Mouse (Mus musculus): ENCODE measurements around the gene Htt.
A peak's percentile ranks its signal among the peaks of the same experiment; 100 is the strongest.
"Not testable (repeated sequence)": the region's sequence is repeated elsewhere in the genome, so short reads cannot be mapped to it uniquely, and the experiment has no call there.

The Htt gene

DNA sequence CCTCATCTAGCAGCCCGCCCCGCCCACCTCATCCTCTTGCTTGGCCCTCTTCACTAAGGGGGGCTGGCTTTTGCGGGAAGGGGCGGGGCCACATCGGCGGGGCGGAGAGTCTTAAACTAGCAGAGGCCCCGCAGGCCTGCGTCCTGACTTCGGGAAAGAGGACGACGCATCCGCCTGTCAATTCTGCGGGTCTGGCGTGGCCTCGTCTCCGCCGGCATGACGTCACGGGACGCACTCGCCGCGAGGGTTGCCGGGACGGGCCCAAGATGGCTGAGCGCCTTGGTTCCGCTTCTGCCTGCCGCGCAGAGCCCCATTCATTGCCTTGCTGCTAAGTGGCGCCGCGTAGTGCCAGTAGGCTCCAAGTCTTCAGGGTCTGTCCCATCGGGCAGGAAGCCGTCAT is at the start of gene Htt:
Gene Htt, plus strand, starts transcription at position 232 of the 400 bp plus-strand sequence.
- peak; percentile 98 for DNase-seq

DNA sequence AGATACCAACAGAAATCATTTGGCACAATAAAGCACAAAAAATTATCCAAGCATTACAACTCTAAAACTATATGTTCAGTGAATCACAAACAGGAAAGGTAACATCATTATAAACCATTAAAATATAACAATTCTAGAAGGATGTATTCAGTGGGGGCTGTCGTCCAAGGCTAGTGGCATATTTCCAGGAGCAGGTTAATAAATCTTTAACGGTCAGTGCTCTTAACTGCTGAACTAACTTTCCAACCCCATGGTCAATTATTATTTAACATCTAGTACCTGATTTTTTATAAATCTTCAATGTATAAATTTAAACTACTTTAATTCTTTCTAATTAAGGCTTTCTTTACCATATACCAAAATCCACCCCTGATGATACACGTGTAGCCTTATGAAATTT is 47.2 kb upstream of the Htt start:
- DNase-seq: not testable (repeated sequence)

DNA sequence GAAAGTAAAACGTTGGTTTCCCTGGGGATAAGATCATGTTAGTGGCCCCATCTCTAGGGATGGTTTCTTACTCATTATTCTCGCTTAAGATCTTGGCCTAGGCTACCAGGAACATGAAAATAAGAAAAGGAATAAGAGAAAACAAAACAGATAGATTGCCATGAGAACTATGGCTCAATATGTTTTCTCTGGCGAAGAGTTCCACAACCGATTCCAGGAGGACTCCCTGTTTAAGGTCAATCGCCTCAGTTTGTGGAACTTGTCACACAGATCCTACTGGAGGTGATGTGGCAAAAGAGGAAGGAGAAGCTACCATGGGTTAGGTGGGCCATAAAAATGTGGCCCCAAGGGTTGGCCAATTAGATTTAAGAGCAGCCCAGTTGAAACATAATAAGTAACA is 46.7 kb upstream of the Htt start:
- DNase-seq: no peak

DNA sequence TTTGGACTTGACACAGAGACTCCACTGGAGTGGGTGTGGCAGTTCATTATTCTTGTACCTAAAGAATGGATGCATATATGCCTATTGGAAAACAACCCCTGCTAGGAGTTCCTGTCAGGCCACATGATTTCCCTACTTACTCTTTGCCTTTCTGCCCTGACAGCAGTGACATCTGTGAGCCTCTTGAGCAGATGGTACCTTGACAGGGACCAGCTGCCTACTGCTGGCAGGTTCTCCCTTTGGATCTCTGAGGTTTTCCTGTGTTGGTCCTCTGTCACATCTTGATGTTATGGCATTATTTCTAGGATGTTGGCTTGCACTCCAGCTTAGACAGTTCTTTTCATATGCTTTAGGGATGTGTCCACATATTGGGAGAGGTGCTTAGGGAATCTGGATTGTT is 32.4 kb upstream of the Htt start:
- DNase-seq: no peak

DNA sequence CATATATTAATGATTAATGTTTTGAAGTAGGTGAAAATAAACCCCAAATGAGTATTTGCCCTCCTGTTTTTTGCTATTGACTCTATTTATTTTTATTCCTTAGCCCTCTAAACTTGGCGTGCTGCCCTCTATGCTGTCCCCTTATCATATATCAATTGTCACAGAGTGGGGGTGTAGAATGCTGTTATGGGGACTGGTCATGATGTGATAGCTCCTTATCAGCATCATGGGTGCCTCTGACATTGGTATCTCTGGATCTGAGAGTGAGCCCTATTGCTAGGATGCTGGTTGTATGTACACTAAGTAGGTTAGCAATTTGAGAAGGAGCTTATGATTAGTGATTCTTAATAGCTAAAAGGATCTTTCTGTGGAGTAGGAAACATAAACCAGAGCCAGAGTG is 31.3 kb upstream of the Htt start:
- DNase-seq: no peak

DNA sequence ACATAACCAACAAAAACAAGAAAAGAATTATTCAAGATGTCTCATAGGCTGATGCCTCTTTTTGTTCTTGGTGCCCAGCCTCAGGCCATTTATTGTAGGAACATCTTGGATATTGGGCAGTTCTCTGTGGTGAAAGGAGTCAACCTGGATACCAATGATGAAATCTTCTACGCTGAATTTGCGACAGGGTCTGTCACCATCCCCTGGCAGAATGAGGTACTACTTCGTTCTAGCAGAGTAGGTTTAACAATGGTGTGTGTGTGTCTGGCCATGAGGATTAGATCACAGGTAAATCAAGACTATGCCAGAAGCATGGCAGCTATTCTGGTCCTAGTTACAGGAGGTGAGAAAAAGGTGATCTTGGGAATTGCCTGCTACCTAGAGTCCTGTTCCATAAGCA is 10.1 kb upstream of the Htt start:
- no peak for DNase-seq

DNA sequence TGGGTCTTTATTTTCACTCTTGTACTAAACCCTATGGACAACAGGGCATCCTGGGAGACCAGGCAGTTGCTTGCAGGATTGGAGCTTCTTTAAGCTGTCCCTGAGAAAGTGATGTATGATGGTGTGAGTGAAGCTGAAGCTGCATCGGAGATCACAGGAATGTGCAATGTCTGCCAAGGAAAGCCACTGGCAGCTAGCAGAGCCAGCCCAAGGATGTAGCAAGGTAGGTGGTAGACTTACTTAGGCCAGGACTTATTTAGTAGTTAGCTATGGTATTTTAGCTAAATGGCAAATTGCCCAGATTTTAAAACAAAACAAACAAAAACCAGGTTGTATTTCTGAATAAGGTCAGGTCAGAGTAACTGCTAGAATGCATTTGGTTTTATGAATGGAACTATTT is 2.8 kb upstream of the Htt start:
- DNase-seq: no peak

DNA sequence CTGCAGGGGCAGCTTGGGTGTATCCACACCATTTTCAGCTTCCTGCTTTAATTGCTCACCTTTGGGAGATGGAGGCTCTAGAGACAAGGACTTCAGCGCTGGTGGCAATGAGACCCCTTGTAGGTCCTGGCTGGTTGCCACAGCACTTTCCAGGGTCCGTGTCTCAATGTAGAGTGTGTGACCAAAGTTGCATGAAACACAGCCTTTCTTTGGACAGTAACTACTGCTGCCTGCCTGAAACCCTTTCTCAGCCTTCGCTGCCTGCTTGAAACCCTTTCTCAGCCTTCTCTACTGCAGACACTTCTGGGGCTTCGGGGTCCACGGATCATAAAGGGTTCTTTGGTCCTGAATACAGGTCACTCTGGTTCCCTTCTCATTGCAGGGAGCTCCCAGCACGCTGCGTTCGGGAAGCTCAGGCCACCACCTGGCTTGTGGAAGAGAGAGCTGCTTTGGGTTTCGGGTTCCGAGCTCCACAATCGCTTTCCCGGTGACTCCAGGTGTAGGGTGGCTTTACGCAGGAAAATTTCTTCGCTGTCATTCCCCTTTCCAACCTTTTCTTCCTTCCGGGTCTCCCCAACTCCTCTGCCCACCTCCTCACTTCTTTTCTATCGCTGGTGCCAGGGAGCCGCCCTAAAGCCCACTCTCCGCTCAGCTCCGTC is 561 bp upstream of the Htt start:
- DNase-seq: peak in 1 of 2 experiments; percentile 3

DNA sequence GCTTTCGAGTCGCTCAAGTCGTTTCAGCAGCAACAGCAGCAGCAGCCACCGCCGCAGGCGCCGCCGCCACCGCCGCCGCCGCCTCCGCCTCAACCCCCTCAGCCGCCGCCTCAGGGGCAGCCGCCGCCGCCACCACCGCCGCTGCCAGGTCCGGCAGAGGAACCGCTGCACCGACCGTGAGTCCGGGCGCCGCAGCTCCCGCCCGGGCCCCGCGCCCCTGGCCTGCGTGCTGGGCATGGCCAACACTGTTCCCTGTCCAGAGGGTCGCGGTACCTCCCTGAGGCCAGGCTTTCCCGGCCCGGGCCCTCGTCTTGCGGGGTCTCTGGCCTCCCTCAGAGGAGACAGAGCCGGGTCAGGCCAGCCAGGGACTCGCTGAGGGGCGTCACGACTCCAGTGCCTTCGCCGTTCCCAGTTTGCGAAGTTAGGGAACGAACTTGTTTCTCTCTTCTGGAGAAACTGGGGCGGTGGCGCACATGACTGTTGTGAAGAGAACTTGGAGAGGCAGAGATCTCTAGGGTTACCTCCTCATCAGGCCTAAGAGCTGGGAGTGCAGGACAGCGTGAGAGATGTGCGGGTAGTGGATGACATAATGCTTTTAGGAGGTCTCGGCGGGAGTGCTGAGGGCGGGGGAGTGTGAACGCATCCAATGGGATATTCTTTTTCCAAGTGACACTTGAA is 533 bp downstream of the Htt start:
- DNase-seq: peak; percentile 31 to 43

DNA sequence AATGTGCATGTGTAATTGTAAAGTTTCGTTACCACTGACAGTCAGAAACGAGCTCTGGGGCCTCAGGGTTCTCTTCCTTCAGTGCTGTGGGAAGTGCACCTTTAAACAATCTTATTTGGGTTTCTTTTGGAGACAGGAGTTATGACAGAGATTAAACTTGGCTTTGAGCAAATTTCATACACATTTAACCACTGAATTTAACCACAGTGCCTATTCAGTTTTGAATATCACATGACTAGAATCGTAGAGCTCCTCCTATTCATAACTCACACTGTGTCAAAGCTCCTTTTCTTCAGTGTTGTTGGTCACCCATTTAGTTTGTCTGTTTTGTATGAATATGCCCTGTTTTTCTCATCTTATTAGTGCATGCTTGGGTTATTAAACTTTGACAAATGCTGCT is 10.3 kb downstream of the Htt start:
- DNase-seq: no peak

DNA sequence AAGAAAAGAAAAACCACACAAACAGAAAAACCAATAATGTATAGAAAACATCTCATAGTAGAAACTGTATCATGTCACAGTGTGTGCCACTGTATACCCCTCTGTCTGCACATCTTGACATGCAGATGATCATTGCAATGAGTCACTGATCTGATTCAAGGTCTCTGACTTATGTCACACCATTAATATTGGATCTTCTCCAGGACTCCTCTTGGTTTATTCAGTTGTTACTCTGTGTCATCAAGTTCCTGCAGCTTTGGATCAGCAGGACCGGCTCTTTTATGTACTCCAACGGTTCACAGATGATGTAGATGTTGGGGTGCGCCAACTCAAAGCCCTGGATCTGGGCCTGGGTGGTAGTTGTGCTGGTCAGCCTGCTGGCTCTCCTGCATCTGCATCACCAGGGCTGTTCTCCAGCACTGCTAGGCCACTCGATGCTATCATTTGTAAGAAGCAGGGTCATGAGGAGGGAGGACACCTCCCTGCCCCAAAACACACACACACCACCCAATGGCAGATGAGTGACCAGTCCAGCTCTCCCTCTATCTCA is 11.2 kb downstream of the Htt start:
- DNase-seq: no peak

DNA sequence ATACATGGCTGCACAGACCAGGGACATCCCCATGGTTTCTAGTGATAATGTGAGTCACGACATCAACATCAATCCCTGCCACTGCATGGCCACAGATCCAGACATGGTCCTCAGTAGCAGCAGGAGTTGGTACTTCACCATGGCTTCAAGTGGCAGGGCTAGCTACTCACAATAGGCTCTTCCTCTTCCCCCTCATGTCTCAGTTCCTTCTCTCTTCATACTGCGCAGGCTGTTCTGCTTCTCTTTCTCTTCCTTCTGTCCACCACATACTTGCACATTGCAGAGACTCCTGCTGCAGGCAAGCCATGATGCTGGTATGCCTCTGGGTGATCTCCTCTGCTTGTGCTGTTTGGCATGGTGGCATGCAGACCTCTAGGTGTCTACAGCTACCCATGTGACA is 11.9 kb downstream of the Htt start:
- no peak for DNase-seq

DNA sequence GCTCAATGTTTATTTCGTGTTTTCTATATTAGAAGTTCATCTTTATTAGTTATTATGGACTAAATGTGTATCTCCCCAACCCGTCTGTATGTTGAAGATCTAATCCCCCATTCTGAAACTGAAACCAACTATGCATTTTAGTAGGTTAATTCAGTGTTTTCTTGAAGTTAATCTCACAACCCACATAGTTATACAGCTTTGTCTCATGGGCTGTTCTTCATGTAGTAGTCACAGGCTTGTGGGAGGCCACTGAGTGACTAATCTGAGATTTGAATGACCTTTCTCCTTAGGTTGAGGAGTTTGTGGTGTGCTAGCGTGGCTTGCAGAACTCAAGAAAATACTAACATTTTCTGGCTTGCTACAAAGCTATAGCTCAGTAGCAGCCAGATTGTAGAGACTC is 23.5 kb downstream of the Htt start:
- DNase-seq: no peak

DNA sequence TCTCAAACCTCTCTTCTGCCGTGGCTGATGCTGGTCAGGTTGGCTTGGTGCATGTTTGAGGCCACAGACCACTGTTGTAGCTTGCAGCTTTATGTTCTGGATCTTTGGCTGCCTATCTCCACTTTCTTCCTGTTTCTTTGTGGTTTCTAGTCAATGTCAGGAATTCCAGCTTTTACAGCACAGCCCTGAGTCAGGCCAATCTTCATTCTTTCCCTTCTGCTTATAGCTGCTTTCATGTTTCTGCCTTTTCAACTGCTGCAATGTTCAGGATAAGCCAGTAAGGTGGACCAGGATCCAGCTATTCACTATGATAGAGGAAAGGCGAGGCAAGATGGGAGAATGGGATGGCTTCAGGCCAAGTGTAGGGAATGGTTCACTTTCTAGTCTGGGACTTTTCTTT is 29.6 kb downstream of the Htt start:
- no peak for DNase-seq

DNA sequence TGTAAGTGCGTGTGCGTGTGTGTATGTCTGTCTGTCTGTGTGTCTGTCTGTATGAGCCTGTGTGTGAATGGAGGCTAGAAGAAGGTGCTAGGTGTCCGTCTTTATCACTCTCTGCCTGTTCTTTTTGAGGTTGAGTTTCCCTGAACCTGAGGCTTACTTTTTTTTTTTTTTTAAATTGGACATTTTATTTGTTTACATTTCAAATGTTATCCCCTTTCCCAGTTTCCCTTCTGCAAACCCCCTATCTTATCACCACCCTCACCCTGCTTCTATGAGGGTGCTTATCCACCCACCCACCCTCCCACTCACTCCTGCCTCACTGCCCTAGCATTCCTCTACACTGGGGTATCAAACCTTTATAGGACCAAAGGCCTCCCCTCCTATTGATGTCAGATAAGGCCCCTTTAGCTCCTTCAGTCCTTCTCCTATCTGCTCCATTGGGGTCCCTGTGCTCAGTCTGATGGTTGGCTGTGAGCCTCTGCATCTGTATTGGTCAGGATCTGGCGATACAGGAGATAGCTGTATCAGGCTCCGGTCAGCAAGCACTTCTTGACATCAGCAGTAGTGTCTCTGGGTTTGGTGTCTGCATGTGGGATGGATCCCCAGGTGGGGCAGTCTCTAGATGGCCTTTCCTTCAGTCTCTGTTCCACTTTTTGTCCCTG is 38.9 kb downstream of the Htt start:
- DNase-seq: no peak

DNA sequence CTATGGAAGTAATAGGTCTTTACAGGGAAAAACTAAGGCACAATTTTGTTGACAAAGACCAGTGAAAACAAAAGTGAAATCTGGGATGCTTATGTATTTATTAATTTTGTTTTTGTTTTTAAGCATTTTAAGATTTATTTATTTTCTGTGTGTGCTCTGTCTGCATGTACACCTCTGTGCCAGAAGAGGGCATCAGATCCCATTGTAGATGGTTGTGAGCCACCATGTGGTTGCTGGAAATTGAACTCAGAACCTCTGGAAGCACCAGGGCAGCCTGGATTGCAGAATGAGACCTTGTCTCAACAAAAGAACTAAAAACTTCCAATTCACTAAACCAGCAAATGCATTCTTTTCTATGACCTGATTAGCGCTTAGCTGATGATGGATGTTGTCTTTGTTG is 44.5 kb downstream of the Htt start:
- no peak for DNase-seq

DNA sequence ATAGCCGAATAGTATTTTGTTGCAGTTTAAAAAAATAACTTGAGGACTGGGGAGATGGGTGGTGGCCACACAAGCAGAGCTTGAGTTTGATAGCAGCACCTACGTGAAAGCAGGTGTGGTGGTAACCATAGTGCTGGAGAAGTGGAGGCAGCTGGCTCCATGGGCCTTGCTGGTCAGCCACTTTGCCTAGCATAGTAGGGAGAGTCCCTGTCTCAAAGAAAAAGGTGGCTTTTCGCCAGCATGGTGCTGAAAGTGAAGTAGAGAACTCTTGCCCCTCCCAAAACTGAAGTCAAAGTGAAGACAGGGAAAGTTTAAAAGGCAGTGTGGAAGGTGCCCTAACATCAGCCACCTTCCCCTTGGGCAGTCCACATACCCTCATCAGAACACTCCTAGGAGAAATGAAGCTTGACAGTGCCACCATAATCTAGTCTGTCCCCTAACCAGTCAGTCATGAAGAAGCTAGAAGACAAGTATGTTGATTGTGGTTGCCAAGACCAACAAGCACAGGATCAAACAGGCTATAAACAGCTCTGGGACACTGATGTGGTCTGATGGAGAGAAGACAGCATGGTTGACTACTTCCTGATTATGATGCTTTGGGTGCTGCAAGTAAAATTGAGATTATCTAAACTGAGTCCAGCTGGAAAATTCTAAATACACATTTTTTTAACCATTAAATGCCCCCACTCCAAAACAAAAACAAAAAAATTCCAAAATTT is 61.0 kb downstream of the Htt start:
- DNase-seq: no peak

DNA sequence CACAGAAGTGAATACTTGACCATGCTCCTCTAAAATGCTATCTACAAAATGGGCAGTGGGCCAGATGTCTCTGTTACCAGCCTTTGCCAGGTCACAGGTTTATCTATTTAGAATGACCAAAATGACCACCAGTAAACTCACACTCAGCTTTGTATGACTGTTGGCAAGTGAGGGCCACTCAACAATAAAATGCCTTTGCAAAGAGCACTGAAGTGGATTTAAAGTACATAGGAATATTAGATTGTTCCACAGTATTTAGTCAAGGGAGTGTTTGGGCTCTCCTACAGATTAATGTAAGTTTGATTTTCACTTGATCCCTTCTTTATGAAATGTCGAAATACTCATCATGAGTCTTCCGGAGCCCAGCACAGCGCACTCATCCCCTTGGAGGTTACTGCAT is 92.5 kb downstream of the Htt start:
- no peak for DNase-seq

DNA sequence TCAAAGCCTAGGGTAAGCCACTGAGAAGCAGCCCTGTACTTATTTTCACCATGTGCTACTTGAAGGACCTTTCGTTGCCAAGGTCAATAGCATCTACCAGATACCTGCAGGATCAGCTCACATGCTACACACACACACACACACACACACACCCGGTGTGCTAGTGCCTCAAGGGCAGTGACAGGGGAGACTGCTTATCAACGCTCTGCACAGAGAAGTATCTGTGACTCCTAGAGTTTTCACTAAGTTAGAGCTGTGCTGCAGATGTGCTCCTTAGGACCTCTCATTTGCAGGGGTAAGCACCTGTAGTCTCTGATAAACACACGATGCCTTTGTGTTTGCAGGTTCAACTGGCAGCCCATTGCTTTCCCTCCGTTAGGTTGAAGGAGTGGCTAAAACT is 103.8 kb downstream of the Htt start:
- no peak for DNase-seq

DNA sequence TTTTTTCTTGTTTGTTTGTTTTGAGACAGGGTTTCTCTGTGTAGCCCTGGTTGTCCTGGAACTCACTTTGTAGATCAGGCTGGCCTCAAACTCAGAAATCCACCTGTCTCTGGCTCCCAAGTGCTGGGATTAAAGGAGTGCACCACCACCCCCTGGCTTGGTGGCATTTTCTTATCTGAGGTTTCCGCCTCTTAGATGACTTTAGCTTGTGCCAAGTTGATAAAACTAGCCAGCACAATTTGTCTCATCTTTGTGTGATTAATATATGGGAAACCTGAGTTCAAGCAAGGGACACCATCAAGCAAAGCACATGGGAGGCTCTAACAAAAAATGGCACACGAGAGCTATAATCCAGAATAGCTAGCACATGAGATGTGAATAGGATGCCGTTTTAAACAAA is 118.8 kb downstream of the Htt start:
- DNase-seq: not testable (repeated sequence)

DNA sequence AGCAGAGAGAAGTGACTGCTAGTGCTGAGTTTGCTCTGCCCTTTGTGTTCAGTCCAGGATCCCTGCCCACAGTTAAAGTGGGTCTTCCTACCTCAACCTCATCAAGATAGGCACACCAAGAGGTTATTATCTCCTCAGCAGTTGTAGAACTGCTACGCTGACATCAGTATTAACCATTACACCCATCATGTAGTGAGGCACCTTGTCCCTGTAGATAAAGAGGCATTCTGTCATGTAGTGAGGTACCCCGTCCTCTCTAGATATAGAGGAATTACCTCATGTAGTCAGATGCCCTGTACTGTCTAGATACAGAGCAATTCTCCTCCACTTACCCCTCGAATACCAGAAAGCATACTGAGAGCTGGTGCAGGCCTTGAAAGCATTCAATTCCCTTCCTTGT is 119.5 kb downstream of the Htt start:
- DNase-seq: no peak

DNA sequence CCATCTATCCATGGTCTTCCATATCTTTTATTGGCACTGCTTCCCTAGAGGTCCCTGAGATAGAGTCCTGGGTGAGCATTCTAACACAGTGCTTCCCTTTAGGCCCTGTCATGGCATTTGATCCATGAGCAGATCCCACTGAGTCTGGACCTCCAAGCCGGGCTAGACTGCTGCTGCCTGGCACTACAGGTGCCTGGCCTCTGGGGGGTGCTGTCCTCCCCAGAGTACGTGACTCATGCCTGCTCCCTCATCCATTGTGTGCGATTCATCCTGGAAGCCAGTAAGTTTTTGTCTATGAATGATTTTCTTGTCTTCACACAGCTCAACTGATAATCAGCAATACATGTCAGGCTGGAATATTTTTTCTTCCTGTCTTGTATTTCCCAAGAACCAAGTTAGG is 123.7 kb downstream of the Htt start:
- DNase-seq: no peak

DNA sequence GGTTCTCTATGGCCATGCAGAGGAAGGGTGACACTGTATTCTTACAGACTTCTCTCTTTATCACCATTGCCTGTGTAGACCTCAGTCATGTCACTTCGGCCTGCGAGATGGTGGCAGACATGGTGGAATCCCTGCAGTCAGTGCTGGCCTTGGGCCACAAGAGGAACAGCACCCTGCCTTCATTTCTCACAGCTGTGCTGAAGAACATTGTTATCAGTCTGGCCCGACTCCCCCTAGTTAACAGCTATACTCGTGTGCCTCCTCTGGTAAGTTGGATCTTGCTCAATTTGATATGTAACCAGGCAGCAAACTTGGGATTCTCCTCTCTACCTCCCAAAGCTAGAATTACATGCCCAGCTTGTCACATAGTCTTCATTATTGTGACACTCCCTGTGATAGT is 127.7 kb downstream of the Htt start:
- DNase-seq: no peak

Data from thymus, adult 18-20 months (tissue).